Mouse (Mus musculus) brain, embryonic 14.5 days (tissue): ENCODE measurements around the gene Mid1.
"Not testable (repeated sequence)": the region's sequence is repeated elsewhere in the genome, so short reads cannot be mapped to it uniquely, and the experiment has no call there.

Source experiments
- CTCF ChIP-seq: fragments of 200-500 bp; IDR thresholded peaks from 2 replicates; pipeline ENCODE4 v1.5.1; 2012; ENCODE audit warnings: inconsistent platforms, mild to moderate bottlenecking, moderate library complexity, borderline replicate concordance; ENCODE audit not compliant: insufficient read depth, insufficient read length; ENCODE audit errors: extremely low read depth
- POLR2A ChIP-seq: fragments of 200-500 bp; IDR thresholded peaks from 2 replicates; pipeline ENCODE4 v1.6.1; 2012; ENCODE audit warnings: mild to moderate bottlenecking, inconsistent platforms, borderline replicate concordance; ENCODE audit not compliant: poor library complexity, insufficient read depth, insufficient read length, severe bottlenecking; ENCODE audit errors: extremely low read depth

- TF ChIP-seq CTCF, POLR2A: not testable (repeated sequence)
Observed at GRCm38 (mm10) chrX:170002510-170003197, 317.7 kb downstream of the Mid1 start.
